Mouse (Mus musculus): ENCODE results near the gene Hhipl1. TPM values are rescaled to one million over a fixed set of nuclear protein-coding genes. Genes with fewer than 3 reads are reported as not detected.

Hhipl1 gene
- polyA plus RNA-seq, 1 experiment = not detected

- Histone ChIP-seq H3K4me1 (ENCODE audit: control insufficient read depth, insufficient read depth, low read length) (peaks cover 7% of the 10 kb centered on the region), H3K27ac (ENCODE audit: insufficient read depth, low read depth, low read length) (no peak overlapping the region), H3K4me3 (ENCODE audit: insufficient read depth, low read depth, low read length) (no peak overlapping the region)
- TF ChIP-seq CTCF (IDR thresholded peaks at IDR 0.05; ENCODE audit: insufficient read depth, low read depth, low read length) (no peak), POLR2A (IDR thresholded peaks at IDR 0.05; ENCODE audit: insufficient read depth, low read depth, low read length) (no peak)
- 48% methylated on average over 19 of the region's 19 CpGs for WGBS
Observed at GRCm38 (mm10) chr12:108288127-108288880, 17.8 kb upstream of the Hhipl1 start.

GRCm38 (mm10) chr12:108292419-108292818, 13.7 kb upstream of the Hhipl1 start:
- no peak overlapping the region for H3K27ac ChIP-seq (ENCODE audit: insufficient read depth, low read depth, low read length)
- H3K4me1 ChIP-seq (ENCODE audit: control insufficient read depth, insufficient read depth, low read length) = peaks cover 11% of the 10 kb centered on the region
- H3K4me3 ChIP-seq (ENCODE audit: insufficient read depth, low read depth, low read length) = no peak overlapping the region
- 42% methylated on average over 9 of the region's 9 CpGs for WGBS
- no peak for TF ChIP-seq POLR2A (IDR thresholded peaks at IDR 0.05; ENCODE audit: insufficient read depth, low read depth, low read length)
- no peak for TF ChIP-seq CTCF (IDR thresholded peaks at IDR 0.05; ENCODE audit: insufficient read depth, low read depth, low read length)

GRCm38 (mm10) chr12:108292957-108293356, 13.1 kb upstream of the Hhipl1 start:
- TF ChIP-seq POLR2A (IDR thresholded peaks at IDR 0.05; ENCODE audit: insufficient read depth, low read depth, low read length) (no peak), CTCF (IDR thresholded peaks at IDR 0.05; ENCODE audit: insufficient read depth, low read depth, low read length) (peak; percentile 80)
- WGBS = 9% methylated on average over 8 of the region's 8 CpGs

DNA sequence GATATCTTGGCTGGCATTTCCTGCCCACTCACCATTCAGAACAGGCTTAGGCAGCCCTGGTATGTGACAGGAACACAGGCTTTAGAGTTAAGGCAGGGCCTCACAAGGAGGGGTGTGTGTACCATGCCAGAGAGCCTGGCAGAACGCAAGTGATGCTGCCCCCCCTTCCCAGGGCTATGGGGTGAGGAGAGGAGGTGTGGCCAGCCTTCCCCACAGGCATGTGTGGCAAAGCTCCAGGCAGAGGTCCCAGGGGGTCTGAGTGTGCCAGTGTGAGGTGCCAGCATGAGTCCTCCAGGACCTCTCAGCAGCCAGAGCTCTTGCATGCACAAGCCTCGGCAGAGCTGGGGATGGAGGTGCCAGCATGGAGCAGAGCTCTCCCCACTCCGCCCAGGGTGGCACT, 11.4 kb upstream of the Hhipl1 start:
- 51% methylated on average over 3 of the region's 3 CpGs for WGBS
- TF ChIP-seq CTCF (IDR thresholded peaks at IDR 0.05; ENCODE audit: insufficient read depth, low read depth, low read length) (no peak), POLR2A (IDR thresholded peaks at IDR 0.05; ENCODE audit: insufficient read depth, low read depth, low read length) (no peak)
- Histone ChIP-seq H3K27ac (ENCODE audit: insufficient read depth, low read depth, low read length) (no peak overlapping the region), H3K4me3 (ENCODE audit: insufficient read depth, low read depth, low read length) (no peak overlapping the region), H3K4me1 (ENCODE audit: control insufficient read depth, insufficient read depth, low read length) (peaks cover 6% of the 10 kb centered on the region)

More at GRCm38 (mm10) chr12:108292957-108293356, 13.1 kb upstream of the Hhipl1 start:
- peaks cover 11% of the 10 kb centered on the region for H3K4me1 ChIP-seq (ENCODE audit: control insufficient read depth, insufficient read depth, low read length)
- H3K4me3 ChIP-seq (ENCODE audit: insufficient read depth, low read depth, low read length) = no peak overlapping the region
- no peak overlapping the region for H3K27ac ChIP-seq (ENCODE audit: insufficient read depth, low read depth, low read length)

DNA sequence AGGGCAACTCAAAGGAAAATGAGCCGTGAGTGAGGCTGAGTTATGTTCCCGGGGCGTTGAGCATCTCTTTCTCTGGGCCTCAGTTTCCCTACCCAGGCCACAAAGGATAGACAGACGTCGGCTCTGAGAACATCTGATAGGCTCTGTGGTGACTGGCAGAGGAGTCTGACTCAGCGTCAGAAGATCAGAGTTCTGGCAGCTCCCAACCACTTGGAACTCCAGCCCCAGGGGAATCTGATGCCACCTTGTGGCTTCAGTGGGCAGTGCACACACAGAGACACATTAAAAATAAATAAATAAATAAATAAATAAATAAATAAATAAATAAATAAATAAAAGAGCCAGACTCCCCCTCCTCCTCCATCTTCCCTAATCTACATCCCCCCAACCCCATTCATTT, 9.0 kb upstream of the Hhipl1 start:
- H3K27ac ChIP-seq (ENCODE audit: insufficient read depth, low read depth, low read length) = no peak overlapping the region
- H3K4me3 ChIP-seq (ENCODE audit: insufficient read depth, low read depth, low read length) = no peak overlapping the region
- TF ChIP-seq POLR2A (IDR thresholded peaks at IDR 0.05; ENCODE audit: insufficient read depth, low read depth, low read length) (no peak), CTCF (IDR thresholded peaks at IDR 0.05; ENCODE audit: insufficient read depth, low read depth, low read length) (no peak)
- H3K4me1 ChIP-seq (ENCODE audit: control insufficient read depth, insufficient read depth, low read length) = peaks cover 6% of the 10 kb centered on the region
- WGBS = 87% methylated on average over 6 of the region's 6 CpGs

DNA sequence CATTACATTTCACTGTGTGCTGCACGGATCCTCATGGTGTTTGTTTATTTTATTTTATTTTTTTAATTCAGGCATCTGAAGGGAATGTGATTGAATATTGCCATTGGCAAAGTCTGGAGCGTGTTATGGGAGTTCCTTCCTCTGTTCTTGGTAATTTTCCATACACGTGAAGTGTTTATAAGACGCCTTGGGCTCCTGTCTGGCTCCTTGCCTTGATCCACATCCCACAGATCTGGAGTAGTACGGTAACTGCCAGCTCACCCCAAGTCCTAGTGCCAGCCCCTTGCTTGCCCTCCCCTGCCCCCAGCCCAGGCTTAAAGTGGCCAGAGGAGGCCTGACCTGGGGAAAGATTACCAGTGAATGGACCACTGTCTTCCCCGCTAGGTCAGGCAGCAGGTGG, 5.1 kb upstream of the Hhipl1 start:
- WGBS = 72% methylated on average over 6 of the region's 6 CpGs

GRCm38 (mm10) chr12:108303778-108304365, 2.2 kb upstream of the Hhipl1 start:
- TF ChIP-seq CTCF (IDR thresholded peaks at IDR 0.05; ENCODE audit: insufficient read depth, low read depth, low read length) = no peak
- no peak for TF ChIP-seq POLR2A (IDR thresholded peaks at IDR 0.05; ENCODE audit: insufficient read depth, low read depth, low read length)
- WGBS = 21% methylated on average over 6 of the region's 6 CpGs
- H3K4me1 ChIP-seq (ENCODE audit: control insufficient read depth, insufficient read depth, low read length) = peaks cover 39% of the 10 kb centered on the region

More for the DNA sequence above, 5.1 kb upstream of the Hhipl1 start:
- no peak overlapping the region for H3K4me3 ChIP-seq (ENCODE audit: insufficient read depth, low read depth, low read length)
- TF ChIP-seq CTCF (IDR thresholded peaks at IDR 0.05; ENCODE audit: insufficient read depth, low read depth, low read length) (no peak), POLR2A (IDR thresholded peaks at IDR 0.05; ENCODE audit: insufficient read depth, low read depth, low read length) (no peak)
- peaks cover 19% of the 10 kb centered on the region for H3K4me1 ChIP-seq (ENCODE audit: control insufficient read depth, insufficient read depth, low read length)
- no peak overlapping the region for H3K27ac ChIP-seq (ENCODE audit: insufficient read depth, low read depth, low read length)

GRCm38 (mm10) chr12:108305172-108305571, 898 bp upstream of the Hhipl1 start:
- Histone ChIP-seq H3K4me1 (ENCODE audit: control insufficient read depth, insufficient read depth, low read length) (peaks cover 48% of the 10 kb centered on the region), H3K4me3 (ENCODE audit: insufficient read depth, low read depth, low read length) (no peak overlapping the region), H3K27ac (ENCODE audit: insufficient read depth, low read depth, low read length) (no peak overlapping the region)
- WGBS = 76% methylated on average over 8 of the region's 8 CpGs
- TF ChIP-seq POLR2A (IDR thresholded peaks at IDR 0.05; ENCODE audit: insufficient read depth, low read depth, low read length) = no peak
- TF ChIP-seq CTCF (IDR thresholded peaks at IDR 0.05; ENCODE audit: insufficient read depth, low read depth, low read length) = no peak

More at GRCm38 (mm10) chr12:108303778-108304365, 2.2 kb upstream of the Hhipl1 start:
- H3K4me3 ChIP-seq (ENCODE audit: insufficient read depth, low read depth, low read length) = no peak overlapping the region
- H3K27ac ChIP-seq (ENCODE audit: insufficient read depth, low read depth, low read length) = peak overlapping the region; percentile 16; the same call in 1 of the 2 replicates

DNA sequence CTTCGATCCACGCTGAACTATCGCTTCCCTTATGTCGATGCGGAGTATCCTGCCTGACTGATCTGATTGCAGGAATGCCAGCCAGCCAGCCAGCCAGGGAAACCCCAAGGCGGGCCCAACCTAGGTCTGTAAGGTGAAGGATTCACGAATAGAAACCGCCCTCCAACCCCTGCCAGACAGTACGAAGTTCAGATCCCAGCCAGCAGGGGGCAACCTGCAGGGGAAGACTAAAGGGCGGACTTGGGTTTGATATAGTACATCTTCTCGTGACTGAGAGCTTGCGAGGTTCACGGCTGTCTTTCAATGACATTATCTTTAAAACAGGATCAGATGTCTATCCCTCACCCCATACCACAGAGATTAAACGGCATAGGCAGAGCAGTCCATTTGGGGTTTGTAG, 1.5 kb downstream of the Hhipl1 start:
- TF ChIP-seq CTCF (IDR thresholded peaks at IDR 0.05; ENCODE audit: insufficient read depth, low read depth, low read length) (peak; percentile 57; the same call in 1 of the 2 replicates), POLR2A (IDR thresholded peaks at IDR 0.05; ENCODE audit: insufficient read depth, low read depth, low read length) (no peak)
- H3K4me3 ChIP-seq (ENCODE audit: insufficient read depth, low read depth, low read length) = no peak overlapping the region
- WGBS = 49% methylated on average over 14 of the region's 14 CpGs
- H3K4me1 ChIP-seq (ENCODE audit: control insufficient read depth, insufficient read depth, low read length) = peaks cover 61% of the 10 kb centered on the region
- no peak overlapping the region for H3K27ac ChIP-seq (ENCODE audit: insufficient read depth, low read depth, low read length)
